Mouse (Mus musculus) ES-Bruce4 (cell line): ENCODE results near the gene Olfr1423.

ENCODE experiments used
- CTCF ChIP-seq: IDR thresholded peaks from one replicate; pipeline ENCODE4 v1.8.1; 2011; ENCODE audit warnings: low read depth, low read length
- EP300 ChIP-seq: IDR thresholded peaks from 2 replicates; pipeline ENCODE4 v1.6.1; 2011; ENCODE audit warnings: low read depth, low read length; ENCODE audit not compliant: insufficient read depth
- POLR2A ChIP-seq: IDR thresholded peaks from one replicate; pipeline ENCODE4 v1.8.1; 2011; ENCODE audit warnings: low read length; ENCODE audit not compliant: insufficient read depth

GRCm38 (mm10) chr19:12037727-12038126 is 3.4 kb downstream of the Olfr1423 start:
- TF ChIP-seq CTCF (no peak), POLR2A (no peak), EP300 (no peak)
